Mouse (Mus musculus): ENCODE results near the gene Sub1. TPM values are rescaled to one million over a fixed set of nuclear protein-coding genes. Genes with fewer than 3 reads are reported as not detected.
A peak's percentile ranks its signal among the peaks of the same experiment; 100 is the strongest.

Gene Sub1
- polyA plus RNA-seq, 1 experiment from 2014 or later: 464 TPM

DNA sequence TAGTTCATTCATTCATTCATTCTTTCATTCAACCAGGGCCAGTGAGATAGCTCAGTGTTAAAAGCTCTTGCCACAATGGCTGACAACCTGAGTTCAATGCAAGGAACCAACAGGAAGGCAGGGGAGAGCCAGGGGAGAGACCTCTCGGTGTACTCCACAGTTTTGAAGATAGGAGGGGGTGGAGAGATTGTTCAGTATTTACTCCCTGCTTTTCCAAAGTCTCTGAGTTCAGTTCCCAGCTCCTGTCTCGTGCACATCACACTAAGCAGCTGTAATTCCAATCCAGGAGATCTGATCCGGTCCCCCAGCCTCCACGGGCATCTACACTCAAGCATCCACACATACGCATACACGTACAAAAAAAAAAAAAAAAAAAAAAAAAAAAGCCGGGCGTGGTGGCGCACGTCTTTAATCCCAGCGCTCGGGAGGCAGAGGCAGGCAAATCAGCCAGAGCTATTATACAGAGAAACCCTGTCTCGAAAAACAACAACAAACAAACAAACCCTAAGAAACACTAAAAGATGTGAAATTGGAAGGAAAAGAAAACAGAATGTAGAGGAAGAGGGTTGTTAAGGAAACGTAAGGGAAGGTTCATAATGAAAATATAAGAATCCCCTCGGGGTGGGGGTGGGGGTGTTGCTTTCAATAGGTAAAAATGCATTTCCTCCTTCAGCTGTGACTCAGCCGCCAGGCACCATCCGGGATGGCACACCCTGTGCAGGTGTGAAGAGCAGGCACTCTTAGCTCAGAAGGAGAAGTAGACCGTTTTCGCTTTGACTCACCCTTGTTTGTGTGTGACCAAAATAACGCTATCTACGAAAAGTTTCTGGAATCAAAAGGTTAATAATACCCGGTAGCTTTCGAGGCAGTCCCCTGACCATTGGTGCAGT, 13.2 kb upstream of the Sub1 start:
- no peaks in the 10 kb centered on the region for H3K9me3 ChIP-seq (replicated peaks)
- peak overlapping the region; percentile 60 for H3K4me2 ChIP-seq
- no peak overlapping the region for H3K9ac ChIP-seq
- WGBS (ENCODE audit: insufficient replicate concordance): 22% methylated on average over 23 of the region's 23 CpGs
- H3K27ac ChIP-seq: no peak overlapping the region
- no peak for ATAC-seq
- H3K4me3 ChIP-seq: peak overlapping the region; percentile 25
- H3K36me3 ChIP-seq: no peaks in the 10 kb centered on the region
- H3K4me1 ChIP-seq: no peaks in the 10 kb centered on the region
- H3K27me3 ChIP-seq (replicated peaks): peaks cover 29% of the 10 kb centered on the region

DNA sequence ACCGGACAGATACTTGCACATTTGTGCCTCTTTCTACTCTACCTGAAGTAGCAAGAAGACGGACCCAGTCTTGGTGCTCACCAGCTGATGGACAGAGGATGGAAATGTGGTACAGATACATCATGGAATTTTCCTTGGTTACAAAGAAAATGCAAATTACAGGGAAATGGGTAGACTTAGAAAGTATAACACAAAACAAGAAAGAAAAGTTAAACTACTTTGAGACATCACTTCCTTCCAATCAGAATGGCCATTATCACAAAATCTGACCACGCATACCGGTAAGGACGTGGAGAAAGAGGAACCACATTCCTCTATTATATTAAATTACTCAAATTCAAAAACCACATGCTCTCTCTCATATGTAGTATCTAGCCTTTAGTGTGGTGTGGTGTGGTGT, 12.1 kb upstream of the Sub1 start:
- Histone ChIP-seq H3K36me3 (no peaks in the 10 kb centered on the region), H3K9me3 (replicated peaks) (no peaks in the 10 kb centered on the region), H3K4me3 (no peak overlapping the region), H3K9ac (no peak overlapping the region), H3K4me1 (no peaks in the 10 kb centered on the region), H3K4me2 (no peak overlapping the region), H3K27me3 (replicated peaks) (peaks cover 29% of the 10 kb centered on the region), H3K27ac (no peak overlapping the region)
- 47% methylated on average over 5 of the region's 5 CpGs for WGBS (ENCODE audit: insufficient replicate concordance)
- ATAC-seq: no peak

DNA sequence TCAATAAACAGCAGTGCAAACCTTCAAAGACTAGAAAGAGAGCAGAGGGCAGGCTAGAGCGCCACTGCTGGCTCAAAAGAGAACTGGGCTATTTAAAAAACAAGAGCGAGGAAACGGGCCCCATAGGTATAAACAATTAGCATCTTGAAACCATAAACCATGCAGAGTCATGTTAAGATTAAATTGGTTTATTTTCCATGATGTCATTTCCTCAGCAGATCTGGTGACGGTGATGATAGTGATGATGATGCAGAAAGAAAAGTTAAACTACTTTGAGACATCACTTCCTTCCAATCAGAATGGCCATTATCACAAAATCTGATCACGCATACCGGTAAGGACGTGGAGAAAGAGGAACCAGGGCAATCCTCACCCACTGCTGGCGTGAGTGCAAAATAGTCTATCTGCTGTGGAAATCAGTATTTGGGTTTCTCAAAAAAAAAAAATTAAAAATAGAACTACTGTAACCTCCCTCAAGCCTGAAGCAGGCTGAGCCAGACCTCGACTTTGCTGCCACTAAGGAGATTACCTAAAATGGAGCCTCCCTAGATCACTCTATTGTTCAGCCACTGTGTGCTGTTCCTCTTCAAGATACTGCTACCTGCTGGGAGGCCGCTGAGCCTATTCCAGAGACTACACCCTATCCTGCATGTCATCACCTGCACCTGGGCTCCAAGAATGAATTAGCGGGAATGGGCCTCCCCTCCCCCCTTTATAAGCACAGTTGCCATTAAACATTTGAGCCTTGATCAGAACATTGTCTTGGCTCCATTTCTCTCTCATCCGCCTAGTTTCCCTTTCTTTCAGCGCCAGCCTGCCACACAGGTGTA, 11.4 kb upstream of the Sub1 start:
- no peak overlapping the region for H3K9ac ChIP-seq
- no peaks in the 10 kb centered on the region for H3K9me3 ChIP-seq (replicated peaks)
- H3K4me1 ChIP-seq: no peaks in the 10 kb centered on the region
- no peak overlapping the region for H3K27ac ChIP-seq
- no peak for ATAC-seq
- no peaks in the 10 kb centered on the region for H3K36me3 ChIP-seq
- WGBS (ENCODE audit: insufficient replicate concordance): 39% methylated on average over 13 of the region's 13 CpGs
- no peak overlapping the region for H3K4me3 ChIP-seq
- H3K4me2 ChIP-seq: no peak overlapping the region
- H3K27me3 ChIP-seq (replicated peaks): peaks cover 32% of the 10 kb centered on the region

DNA sequence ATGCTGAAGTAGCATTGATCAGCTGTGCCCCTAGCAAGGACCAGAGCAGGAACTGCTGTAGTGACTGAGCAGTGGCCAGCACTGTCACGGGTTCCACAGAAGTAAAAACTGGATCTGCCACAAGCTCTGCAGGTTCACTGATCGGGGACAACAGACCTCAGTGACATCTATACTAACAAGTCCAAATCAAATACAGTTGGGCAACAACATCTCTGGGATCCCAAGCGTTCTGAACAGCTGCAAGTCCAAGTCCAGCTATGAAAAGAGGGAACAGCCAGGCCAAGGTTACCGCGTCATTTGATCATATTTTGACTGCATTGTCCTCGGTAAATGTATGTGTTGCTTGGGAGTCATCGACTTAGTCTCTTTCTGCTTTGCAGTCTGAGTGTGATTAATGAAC, 10.6 kb upstream of the Sub1 start:
- Histone ChIP-seq H3K9me3 (replicated peaks) (no peaks in the 10 kb centered on the region), H3K4me3 (no peak overlapping the region), H3K9ac (no peak overlapping the region), H3K27me3 (replicated peaks) (peaks cover 32% of the 10 kb centered on the region), H3K36me3 (no peaks in the 10 kb centered on the region), H3K27ac (no peak overlapping the region), H3K4me1 (no peaks in the 10 kb centered on the region), H3K4me2 (no peak overlapping the region)
- ATAC-seq: no peak
- WGBS (ENCODE audit: insufficient replicate concordance): 70% methylated on average over 7 of the region's 7 CpGs

DNA sequence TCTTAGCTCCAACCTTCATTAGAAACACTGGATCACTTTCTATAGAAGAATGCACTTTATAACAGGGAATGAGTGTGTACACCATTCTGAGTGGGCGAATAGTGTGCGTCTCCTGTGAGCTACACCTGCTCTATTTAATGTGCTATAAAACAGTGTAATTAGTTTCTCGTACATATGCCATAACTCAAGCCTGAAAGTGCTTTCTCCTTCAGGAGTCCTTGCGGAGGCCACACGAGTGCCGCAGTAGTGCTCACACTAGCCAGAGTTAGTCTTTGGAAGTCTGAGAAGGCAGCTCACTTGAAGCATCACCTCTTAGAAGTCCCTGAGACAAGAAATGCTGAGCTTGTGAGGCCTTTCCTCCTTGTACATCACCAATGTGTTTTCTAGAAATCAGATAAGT, 9.4 kb upstream of the Sub1 start:
- Histone ChIP-seq H3K4me1 (no peaks in the 10 kb centered on the region), H3K36me3 (no peaks in the 10 kb centered on the region), H3K9me3 (replicated peaks) (no peaks in the 10 kb centered on the region), H3K9ac (no peak overlapping the region), H3K27me3 (replicated peaks) (peaks cover 26% of the 10 kb centered on the region), H3K4me2 (no peak overlapping the region), H3K4me3 (no peak overlapping the region), H3K27ac (no peak overlapping the region)
- 77% methylated on average over 6 of the region's 6 CpGs for WGBS (ENCODE audit: insufficient replicate concordance)
- ATAC-seq: no peak

DNA sequence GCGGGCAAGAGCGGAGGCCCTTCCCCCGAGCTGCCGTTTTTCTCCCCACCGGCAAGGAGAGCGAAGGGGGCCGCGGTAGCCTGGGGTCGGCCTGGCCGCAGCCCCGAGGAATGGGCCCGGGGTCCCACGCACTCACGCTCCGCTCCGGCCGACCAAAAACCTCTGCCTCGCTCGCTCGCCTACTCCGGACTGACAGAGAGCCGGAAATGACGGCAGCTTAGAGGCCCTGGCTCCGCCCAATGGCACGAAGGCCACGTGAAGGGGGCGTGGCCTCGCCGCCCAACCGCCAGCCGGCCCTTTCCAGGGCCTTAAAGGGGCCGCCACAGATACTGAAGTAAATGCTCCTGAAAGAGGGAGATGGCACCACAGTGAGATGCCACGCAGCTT, 975 bp downstream of the Sub1 start:
- peak; percentile 99 for ATAC-seq
- Histone ChIP-seq H3K27me3 (replicated peaks) (no peaks in the 10 kb centered on the region), H3K9ac (peak overlapping the region; percentile 99), H3K4me3 (peak overlapping the region; percentile 100), H3K4me2 (peak overlapping the region; percentile 96), H3K4me1 (peaks cover 29% of the 10 kb centered on the region), H3K27ac (peak overlapping the region; percentile 86), H3K9me3 (replicated peaks) (no peaks in the 10 kb centered on the region), H3K36me3 (peaks cover 28% of the 10 kb centered on the region)
- under 1% methylated on average over 33 of the region's 33 CpGs for WGBS (ENCODE audit: insufficient replicate concordance)

DNA sequence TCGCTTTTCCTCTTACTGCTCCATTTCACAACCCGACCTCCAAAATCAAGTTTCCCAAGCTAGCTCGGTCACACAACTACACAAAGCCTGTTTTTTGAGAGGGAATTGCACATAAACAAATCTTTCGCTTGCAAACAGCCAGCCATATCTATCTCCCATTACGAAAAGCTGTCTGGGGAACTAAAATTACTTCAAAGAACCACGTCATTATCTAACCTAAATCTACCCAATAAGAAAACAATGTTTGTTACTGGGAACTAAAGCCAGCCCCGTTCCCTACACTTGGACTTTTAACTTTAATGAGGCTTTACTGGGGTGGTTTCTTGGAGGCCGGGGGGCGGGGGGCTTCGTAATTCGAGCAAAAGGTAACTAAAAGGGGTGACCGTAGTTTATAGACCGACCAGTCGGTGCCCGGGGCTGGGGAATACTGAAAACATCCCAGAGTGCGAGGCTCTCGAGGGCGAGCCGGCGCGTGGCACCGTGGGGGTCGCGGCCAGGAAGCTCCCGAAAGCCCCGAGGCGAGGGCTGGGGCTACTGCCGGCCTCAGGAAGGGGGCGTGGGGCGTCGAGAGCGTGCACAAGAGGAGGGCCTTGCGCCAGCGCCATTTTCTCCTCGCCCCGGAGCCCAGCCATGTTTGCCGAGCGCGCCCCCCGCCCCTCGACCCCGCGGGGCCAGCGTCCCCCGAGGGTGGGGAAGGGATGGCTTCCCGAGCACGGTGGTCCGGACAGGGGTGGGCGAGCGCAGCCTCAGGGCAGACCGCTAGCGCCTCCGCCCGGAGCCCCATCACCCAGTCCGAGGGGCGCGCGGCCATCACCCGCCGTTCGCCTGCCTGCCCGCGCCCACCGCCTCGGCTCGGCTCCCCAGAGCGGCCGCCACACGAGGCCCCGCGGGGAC, 1.6 kb downstream of the Sub1 start:
- H3K4me2 ChIP-seq: peak overlapping the region; percentile 96
- no peaks in the 10 kb centered on the region for H3K9me3 ChIP-seq (replicated peaks)
- under 1% methylated on average over 67 of the region's 71 CpGs for WGBS (ENCODE audit: insufficient replicate concordance)
- H3K4me3 ChIP-seq: peak overlapping the region; percentile 100
- H3K9ac ChIP-seq: peak overlapping the region; percentile 99
- H3K4me1 ChIP-seq: peaks cover 29% of the 10 kb centered on the region
- H3K27me3 ChIP-seq (replicated peaks): no peaks in the 10 kb centered on the region
- H3K27ac ChIP-seq: peak overlapping the region; percentile 86
- peaks cover 35% of the 10 kb centered on the region for H3K36me3 ChIP-seq
- peak; percentile 68 for ATAC-seq

DNA sequence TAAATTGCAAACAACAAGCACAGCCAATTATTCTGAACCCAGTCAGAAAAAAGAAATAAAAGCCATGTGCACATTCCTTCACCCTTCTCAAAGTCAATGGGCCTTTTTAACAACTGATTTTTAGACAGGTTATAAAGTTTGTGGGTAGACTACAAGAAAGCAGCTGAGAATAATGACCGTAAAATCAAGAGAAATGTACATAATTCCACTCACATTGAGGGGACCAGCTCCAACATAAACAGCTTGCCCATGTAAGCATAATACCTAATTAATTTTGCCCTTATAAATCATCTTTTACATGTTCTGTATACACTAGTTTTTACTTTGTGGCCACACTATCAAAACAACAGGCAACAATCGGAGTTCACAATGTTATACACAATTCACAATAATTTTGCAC, 2.8 kb downstream of the Sub1 start:
- ATAC-seq: no peak
- H3K36me3 ChIP-seq: peaks cover 47% of the 10 kb centered on the region
- no peaks in the 10 kb centered on the region for H3K27me3 ChIP-seq (replicated peaks)
- peaks cover 29% of the 10 kb centered on the region for H3K4me1 ChIP-seq
- no peak overlapping the region for H3K27ac ChIP-seq
- H3K4me3 ChIP-seq: peak overlapping the region; percentile 100; the same call in 1 of the 2 replicates
- H3K9ac ChIP-seq: peak overlapping the region; percentile 8; the same call in 1 of the 2 replicates
- H3K9me3 ChIP-seq (replicated peaks): no peaks in the 10 kb centered on the region
- 81% methylated on average over 2 of the region's 2 CpGs for WGBS (ENCODE audit: insufficient replicate concordance)
- H3K4me2 ChIP-seq: peak overlapping the region; percentile 96

DNA sequence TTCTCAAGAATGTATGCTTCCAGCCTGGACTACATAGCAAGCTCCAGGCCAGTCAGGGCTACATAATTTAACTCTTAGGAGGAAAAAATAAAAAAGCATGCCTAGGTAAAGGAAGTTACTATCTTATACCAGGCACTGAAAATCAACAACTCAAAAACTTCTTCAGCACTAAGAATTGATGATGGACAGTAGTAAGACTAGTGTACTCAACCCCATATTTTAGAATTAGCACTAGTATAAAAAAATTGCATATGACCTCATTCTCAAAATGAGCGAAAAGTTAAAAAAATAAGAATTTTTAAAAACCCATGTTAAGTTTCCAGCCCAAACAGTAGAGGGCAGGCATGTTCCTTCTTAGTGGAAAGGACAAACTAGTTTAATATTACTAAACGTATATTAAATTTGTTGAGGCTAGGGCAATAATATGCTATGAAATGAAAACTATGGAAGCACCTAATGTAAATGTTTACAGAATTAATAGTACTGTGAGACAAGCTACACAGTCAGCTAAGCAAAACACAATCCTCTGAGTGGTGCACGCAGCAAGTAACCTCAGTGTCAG, 5.2 kb downstream of the Sub1 start:
- 84% methylated on average over 3 of the region's 3 CpGs for WGBS (ENCODE audit: insufficient replicate concordance)
- Histone ChIP-seq H3K27ac (no peak overlapping the region), H3K9ac (no peak overlapping the region), H3K4me3 (no peak overlapping the region), H3K4me1 (peaks cover 27% of the 10 kb centered on the region), H3K9me3 (replicated peaks) (no peaks in the 10 kb centered on the region), H3K36me3 (peaks cover 70% of the 10 kb centered on the region), H3K27me3 (replicated peaks) (no peaks in the 10 kb centered on the region), H3K4me2 (no peak overlapping the region)
- no peak for ATAC-seq

DNA sequence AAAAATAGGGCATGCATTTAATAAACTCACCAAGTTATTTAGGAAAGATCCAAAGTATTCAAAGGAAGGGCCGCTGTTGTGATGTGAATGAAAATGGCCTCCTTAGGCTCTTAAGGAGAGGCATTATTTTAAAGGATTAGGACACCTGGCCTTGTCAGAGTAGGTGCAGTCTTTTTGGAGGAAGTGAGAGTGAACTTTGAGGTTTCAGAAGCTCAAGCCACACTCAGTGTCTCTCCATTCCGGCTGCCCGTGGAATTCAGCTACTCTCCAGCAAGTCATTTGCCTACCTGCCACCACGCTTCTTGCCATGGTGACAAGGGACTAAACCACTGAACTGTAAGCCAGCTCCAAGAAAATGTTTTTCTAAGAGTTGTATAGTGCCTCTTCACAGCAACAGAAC, 8.2 kb downstream of the Sub1 start:
- 0 out of 2 replicates have a peak, but pooled peaks cover 5% of the 10 kb centered on the region for H3K4me1 ChIP-seq
- no peak overlapping the region for H3K4me2 ChIP-seq
- 81% methylated on average over 4 of the region's 4 CpGs for WGBS (ENCODE audit: insufficient replicate concordance)
- H3K27me3 ChIP-seq (replicated peaks): no peaks in the 10 kb centered on the region
- peaks cover 96% of the 10 kb centered on the region for H3K36me3 ChIP-seq
- no peak overlapping the region for H3K27ac ChIP-seq
- H3K4me3 ChIP-seq: no peak overlapping the region
- no peaks in the 10 kb centered on the region for H3K9me3 ChIP-seq (replicated peaks)
- ATAC-seq: no peak
- no peak overlapping the region for H3K9ac ChIP-seq

DNA sequence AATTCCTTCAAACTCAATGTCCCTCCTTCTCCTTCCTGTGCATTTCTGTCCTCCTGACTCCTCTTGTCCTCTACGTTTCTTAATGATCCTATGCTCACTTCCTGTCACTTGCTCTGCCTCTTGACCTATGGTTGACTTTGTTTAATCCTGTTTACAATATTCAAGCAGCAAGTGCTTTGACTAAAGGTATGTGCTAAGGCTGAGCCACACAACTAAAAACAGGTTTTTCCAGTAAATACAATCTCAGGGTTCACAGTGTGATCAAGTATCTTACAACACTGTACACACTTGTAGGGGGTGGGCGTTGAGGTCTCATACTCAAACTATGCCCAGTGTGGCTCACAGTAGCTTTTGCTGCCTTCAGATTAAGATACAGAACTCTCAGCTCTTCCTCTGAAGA, 8.9 kb downstream of the Sub1 start:
- peaks cover 96% of the 10 kb centered on the region for H3K36me3 ChIP-seq
- no peak overlapping the region for H3K9ac ChIP-seq
- no peak overlapping the region for H3K4me2 ChIP-seq
- no peak overlapping the region for H3K27ac ChIP-seq
- no peak for ATAC-seq
- WGBS (ENCODE audit: insufficient replicate concordance): 70% methylated on average over 2 of the region's 2 CpGs
- no peaks in the 10 kb centered on the region for H3K4me1 ChIP-seq
- no peaks in the 10 kb centered on the region for H3K9me3 ChIP-seq (replicated peaks)
- H3K27me3 ChIP-seq (replicated peaks): no peaks in the 10 kb centered on the region
- no peak overlapping the region for H3K4me3 ChIP-seq

Measured in liver, embryonic 12.5 days (tissue).